Mouse (Mus musculus): Measurements from ENCODE around the gene Slc12a8. TPM values are rescaled to one million over a fixed set of nuclear protein-coding genes. Genes with fewer than 3 reads are reported as not detected.
A peak's percentile ranks its signal among the peaks of the same experiment; 100 is the strongest.

The Slc12a8 gene
- polyA plus RNA-seq, 1 experiment, result not detected

DNA sequence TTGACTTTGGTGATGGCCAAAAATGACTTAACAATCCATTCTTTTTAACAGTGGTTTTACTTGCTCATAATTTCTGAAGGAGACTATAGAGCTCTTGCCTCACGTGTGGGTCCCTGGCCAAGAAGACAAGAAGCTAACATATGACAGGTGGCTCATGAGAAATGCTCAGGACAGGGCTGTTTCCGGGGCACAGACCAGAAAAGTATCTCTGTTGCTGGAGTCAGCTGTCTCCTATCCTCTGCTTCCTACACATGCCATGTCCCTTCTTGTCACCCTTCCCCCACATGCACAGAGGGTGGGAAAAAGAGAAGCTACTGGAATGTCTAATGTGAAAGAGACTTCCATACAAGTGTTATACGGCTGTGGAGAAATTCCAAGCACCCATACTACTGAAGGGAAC, 73.3 kb downstream of the Slc12a8 start:
- Histone ChIP-seq H3K4me1 (ENCODE audit: control insufficient read depth, insufficient read depth, low read length) (no peaks in the 10 kb centered on the region), H3K27ac (ENCODE audit: insufficient read depth, low read depth, low read length) (no peak overlapping the region), H3K4me3 (ENCODE audit: insufficient read depth, low read length) (no peak overlapping the region)
- no peak for TF ChIP-seq CTCF (IDR thresholded peaks at IDR 0.05; ENCODE audit: low read depth, low read length)
- TF ChIP-seq POLR2A (IDR thresholded peaks at IDR 0.05; ENCODE audit: borderline replicate concordance, low read depth, low read length), result no peak

DNA sequence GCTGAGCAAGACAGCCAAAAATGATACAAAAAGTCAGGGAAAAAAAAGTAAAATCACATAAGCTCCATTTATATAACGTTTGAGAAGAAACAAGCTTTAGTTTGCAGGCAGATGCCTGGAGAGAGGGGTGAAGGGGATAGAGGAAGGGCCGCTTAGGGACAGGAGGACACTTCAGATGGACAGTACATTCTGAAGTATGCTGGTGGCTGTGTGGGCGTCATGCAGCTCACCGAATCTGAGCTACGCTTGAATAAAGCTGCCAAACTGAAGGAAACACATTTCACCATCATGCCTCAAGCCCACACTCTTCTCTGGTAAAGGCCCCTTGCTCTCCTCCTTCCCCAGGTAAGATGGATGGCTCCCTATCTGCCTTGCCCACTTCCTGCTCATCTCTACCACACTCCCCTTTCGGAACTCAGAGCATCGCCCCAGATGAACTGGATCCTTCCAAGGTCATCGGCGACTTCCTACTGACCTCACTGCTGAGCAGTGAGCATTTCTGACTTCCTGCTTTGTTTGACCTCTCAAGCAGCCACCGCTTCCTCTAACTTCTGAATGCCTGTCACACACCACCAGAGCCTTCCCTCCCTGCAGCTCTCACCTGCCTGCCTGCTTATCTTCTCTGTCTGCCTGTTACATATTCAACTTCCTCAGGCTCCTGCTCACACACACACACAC, 74.4 kb downstream of the Slc12a8 start:
- no peaks in the 10 kb centered on the region for H3K4me1 ChIP-seq (ENCODE audit: control insufficient read depth, insufficient read depth, low read length)
- TF ChIP-seq POLR2A (IDR thresholded peaks at IDR 0.05; ENCODE audit: borderline replicate concordance, low read depth, low read length) (no peak), CTCF (IDR thresholded peaks at IDR 0.05; ENCODE audit: low read depth, low read length) (no peak)
- no peak overlapping the region for H3K4me3 ChIP-seq (ENCODE audit: insufficient read depth, low read length)
- no peak overlapping the region for H3K27ac ChIP-seq (ENCODE audit: insufficient read depth, low read depth, low read length)

GRCm38 (mm10) chr16:33592286-33592685, 75.2 kb downstream of the Slc12a8 start:
- no peak for TF ChIP-seq CTCF (IDR thresholded peaks at IDR 0.05; ENCODE audit: low read depth, low read length)
- TF ChIP-seq POLR2A (IDR thresholded peaks at IDR 0.05; ENCODE audit: borderline replicate concordance, low read depth, low read length), result no peak
- Histone ChIP-seq H3K4me3 (ENCODE audit: insufficient read depth, low read length) (no peak overlapping the region), H3K4me1 (ENCODE audit: control insufficient read depth, insufficient read depth, low read length) (no peaks in the 10 kb centered on the region), H3K27ac (ENCODE audit: insufficient read depth, low read depth, low read length) (no peak overlapping the region)

GRCm38 (mm10) chr16:33593467-33593866, 76.3 kb downstream of the Slc12a8 start:
- no peaks in the 10 kb centered on the region for H3K4me1 ChIP-seq (ENCODE audit: control insufficient read depth, insufficient read depth, low read length)
- no peak for TF ChIP-seq CTCF (IDR thresholded peaks at IDR 0.05; ENCODE audit: low read depth, low read length)
- TF ChIP-seq POLR2A (IDR thresholded peaks at IDR 0.05; ENCODE audit: borderline replicate concordance, low read depth, low read length), result no peak
- H3K27ac ChIP-seq (ENCODE audit: insufficient read depth, low read depth, low read length), result no peak overlapping the region
- H3K4me3 ChIP-seq (ENCODE audit: insufficient read depth, low read length), result no peak overlapping the region

- H3K27ac ChIP-seq (ENCODE audit: insufficient read depth, low read depth, low read length), result no peak overlapping the region
- H3K4me1 ChIP-seq (ENCODE audit: control insufficient read depth, insufficient read depth, low read length), result no peaks in the 10 kb centered on the region
Measured at GRCm38 (mm10) chr16:33594037-33594771, 77.1 kb downstream of the Slc12a8 start.

DNA sequence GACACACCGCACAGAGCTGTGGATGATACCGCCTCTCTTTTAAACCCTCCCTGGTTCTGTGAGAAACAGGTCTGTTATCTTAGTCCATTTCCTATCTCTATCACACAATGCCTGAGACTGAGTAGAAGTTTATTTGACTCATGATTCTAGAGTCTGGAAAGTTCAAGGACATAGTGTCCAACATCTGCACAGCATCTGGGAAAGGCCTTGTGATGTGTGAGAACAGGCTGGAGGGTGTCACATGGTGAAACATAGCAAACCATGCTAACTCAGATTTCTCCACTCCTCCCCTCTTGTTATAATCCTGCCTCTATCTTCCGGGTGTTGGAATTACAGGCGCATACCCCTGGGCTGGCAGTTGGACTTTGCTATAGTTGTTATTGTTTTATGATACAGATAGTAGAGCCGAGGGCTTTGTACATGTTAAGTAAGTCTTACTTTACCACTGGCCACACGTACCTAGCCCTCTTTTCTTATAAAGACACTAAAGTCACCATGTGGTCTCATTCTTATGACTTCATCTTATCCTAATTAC, 78.2 kb downstream of the Slc12a8 start:
- TF ChIP-seq CTCF (IDR thresholded peaks at IDR 0.05; ENCODE audit: low read depth, low read length), result no peak
- no peak for TF ChIP-seq POLR2A (IDR thresholded peaks at IDR 0.05; ENCODE audit: borderline replicate concordance, low read depth, low read length)
- Histone ChIP-seq H3K27ac (ENCODE audit: insufficient read depth, low read depth, low read length) (no peak overlapping the region), H3K4me3 (ENCODE audit: insufficient read depth, low read length) (no peak overlapping the region), H3K4me1 (ENCODE audit: control insufficient read depth, insufficient read depth, low read length) (no peaks in the 10 kb centered on the region)

More at GRCm38 (mm10) chr16:33594037-33594771, 77.1 kb downstream of the Slc12a8 start:
- TF ChIP-seq CTCF (IDR thresholded peaks at IDR 0.05; ENCODE audit: low read depth, low read length) (no peak), POLR2A (IDR thresholded peaks at IDR 0.05; ENCODE audit: borderline replicate concordance, low read depth, low read length) (no peak)
- no peak overlapping the region for H3K4me3 ChIP-seq (ENCODE audit: insufficient read depth, low read length)

GRCm38 (mm10) chr16:33596213-33596612, 79.1 kb downstream of the Slc12a8 start:
- no peak overlapping the region for H3K27ac ChIP-seq (ENCODE audit: insufficient read depth, low read depth, low read length)
- H3K4me1 ChIP-seq (ENCODE audit: control insufficient read depth, insufficient read depth, low read length), result no peaks in the 10 kb centered on the region
- TF ChIP-seq CTCF (IDR thresholded peaks at IDR 0.05; ENCODE audit: low read depth, low read length) (no peak), POLR2A (IDR thresholded peaks at IDR 0.05; ENCODE audit: borderline replicate concordance, low read depth, low read length) (no peak)

DNA sequence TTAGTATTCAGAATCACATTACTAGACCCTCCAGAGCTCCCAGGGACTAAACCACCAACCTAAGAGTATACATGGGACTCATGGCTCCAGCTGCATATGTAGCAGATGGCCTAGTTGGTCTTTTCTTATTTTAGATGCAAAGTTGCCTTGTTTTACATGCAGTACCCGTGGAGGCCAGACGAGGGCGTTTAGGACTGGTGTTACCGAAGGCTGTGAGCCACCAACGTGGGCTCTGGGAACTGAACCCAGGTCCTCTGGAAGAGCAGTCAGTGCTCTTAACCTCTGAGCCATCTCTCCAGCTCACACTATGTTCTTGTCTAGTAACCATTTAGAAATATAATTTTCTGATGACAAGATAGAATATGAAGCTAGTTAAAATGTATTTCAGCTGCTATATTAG, 83.1 kb downstream of the Slc12a8 start:
- no peak for TF ChIP-seq POLR2A (IDR thresholded peaks at IDR 0.05; ENCODE audit: borderline replicate concordance, low read depth, low read length)
- TF ChIP-seq CTCF (IDR thresholded peaks at IDR 0.05; ENCODE audit: low read depth, low read length), result peak; percentile 50
- H3K4me3 ChIP-seq (ENCODE audit: insufficient read depth, low read length), result no peak overlapping the region
- no peaks in the 10 kb centered on the region for H3K4me1 ChIP-seq (ENCODE audit: control insufficient read depth, insufficient read depth, low read length)
- no peak overlapping the region for H3K27ac ChIP-seq (ENCODE audit: insufficient read depth, low read depth, low read length)

More at GRCm38 (mm10) chr16:33596213-33596612, 79.1 kb downstream of the Slc12a8 start:
- no peak overlapping the region for H3K4me3 ChIP-seq (ENCODE audit: insufficient read depth, low read length)

DNA sequence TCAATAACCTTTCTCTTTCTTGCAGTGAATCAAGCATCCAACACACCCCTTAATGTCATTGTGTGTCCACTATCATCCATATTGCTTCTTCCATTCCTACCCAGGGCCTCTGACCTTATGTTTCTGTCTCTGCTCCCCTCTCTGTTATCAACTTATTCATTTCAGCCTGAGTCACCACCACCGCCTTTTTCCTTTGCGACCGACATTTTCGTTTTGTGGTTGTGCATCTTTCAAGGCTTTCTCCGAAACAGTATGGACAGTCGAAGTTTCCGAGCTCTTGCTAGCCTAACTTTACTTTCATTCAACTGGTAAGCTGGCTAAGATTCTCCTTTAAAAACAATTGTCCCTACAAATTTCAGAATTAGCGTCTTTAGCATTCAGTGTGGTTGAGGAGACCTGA, 84.2 kb downstream of the Slc12a8 start:
- TF ChIP-seq POLR2A (IDR thresholded peaks at IDR 0.05; ENCODE audit: borderline replicate concordance, low read depth, low read length) (no peak), CTCF (IDR thresholded peaks at IDR 0.05; ENCODE audit: low read depth, low read length) (no peak)
- Histone ChIP-seq H3K4me3 (ENCODE audit: insufficient read depth, low read length) (no peak overlapping the region), H3K27ac (ENCODE audit: insufficient read depth, low read depth, low read length) (no peak overlapping the region), H3K4me1 (ENCODE audit: control insufficient read depth, insufficient read depth, low read length) (no peaks in the 10 kb centered on the region)
